Mouse (Mus musculus) colon, adult 2 months (tissue): ENCODE measurements around the gene Sec14l4. TPM values are rescaled to one million over a fixed set of nuclear protein-coding genes. Genes with fewer than 3 reads are reported as not detected.

Experiments
- polyA plus RNA-seq: library from polyadenylated mRNA; depleted of rRNA; stranded (reverse); fragments of >200 nt; gene quantifications from 2 replicates; pipeline ENCODE4 v1.2.3, GENCODE M21; 2012; rRNA removed

The Sec14l4 gene
- 0.30 and 0.40 TPM in 2 replicates for polyA plus RNA-seq

DNA sequence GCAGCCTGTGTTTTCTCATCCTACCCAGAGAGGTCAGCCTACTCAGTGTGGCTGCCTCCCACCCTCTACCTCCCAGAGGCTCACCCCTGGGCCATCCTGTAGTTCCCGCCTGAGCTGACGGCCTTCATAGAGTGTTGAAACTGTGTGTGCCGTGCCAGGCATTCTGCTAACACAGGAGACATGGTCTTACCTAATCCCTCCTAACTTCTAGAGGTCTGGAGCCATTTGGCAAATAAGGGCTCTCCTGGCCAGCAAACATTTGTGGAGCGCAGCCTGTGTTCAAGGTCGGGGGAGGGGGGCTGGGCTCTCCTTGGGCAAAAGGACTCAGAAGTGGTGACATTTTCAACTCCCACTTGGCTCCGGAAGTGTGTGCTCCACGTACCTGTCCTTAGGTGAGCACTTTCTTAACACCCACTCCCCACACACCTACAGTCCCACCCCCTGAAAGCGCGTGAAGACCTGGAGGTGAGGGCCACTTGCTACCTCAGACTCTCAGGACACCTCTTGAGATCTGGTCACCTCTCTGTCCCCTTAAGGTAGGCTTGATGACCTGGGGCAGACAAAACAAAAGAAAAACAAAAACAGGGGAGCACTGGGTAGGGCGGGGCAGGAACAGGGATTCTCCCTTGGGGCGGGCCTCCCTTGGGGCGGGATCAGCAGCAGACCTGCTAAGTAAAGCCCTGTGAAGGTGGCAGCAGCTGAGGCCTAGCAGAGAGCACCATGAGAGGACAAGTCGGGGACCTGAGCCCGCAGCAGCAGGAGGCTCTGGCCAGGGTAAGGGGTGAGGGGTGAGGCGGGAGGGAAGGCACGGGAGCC, at the start of gene Sec14l4:
Gene Sec14l4 (plus strand): TSS at position 337 of the 816 bp plus-strand sequence.

DNA sequence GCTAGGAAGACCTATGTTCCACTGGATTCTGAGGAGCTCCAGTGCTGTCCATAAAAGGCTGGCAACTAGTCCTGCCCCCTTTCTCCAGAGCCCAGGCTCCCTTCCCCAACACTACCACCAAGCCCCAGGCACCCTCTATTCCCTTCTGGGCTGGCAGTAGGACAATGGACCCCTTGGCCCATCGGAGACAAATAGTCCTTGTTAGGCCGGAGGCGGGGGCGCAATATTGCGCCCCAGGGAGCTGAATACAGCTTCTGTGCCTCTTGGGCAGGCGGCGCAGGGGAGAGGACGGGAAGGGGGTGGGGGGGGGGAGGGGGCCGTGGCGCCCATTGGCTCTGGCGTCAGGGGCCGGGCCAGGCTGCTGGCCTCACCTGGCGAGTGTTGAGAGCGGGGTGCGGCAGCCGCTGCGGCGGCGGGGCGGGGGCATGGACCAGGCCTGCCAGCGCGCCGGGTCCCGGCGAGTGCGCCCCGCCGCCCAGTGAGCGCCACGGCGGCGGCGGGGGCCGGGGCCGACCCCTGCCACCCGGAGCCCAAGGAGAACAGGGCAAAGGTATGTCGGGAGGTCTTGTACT, 47.9 kb upstream of the Sec14l4 start, which contains the start of gene Gal3st1:
Gene Gal3st1 (plus strand): TSS at position 346 of the 572 bp plus-strand sequence.

DNA sequence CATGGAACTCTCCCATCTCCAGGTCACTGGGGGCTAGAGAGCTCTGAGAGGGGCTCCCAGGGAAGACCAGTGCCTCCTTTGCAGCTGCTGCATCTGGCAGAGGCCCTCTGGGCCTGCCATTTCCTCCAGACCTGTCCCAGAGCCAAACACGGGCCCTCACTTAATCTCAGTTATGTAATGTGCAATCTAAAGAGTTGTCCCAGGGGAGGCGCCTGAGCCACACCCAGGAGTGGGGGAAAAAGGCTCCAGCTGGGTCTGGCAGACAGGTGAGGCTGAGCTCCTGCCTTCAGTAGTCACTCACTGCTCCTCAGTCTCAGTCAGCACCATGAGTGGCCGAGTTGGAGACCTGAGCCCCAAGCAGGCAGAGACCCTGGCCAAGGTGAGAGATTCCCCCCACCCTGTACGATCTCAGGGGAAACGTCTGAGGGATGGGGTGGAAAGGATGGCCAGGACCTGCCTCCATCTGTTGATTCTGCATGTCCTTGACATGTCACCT, 33.4 kb downstream of the Sec14l4 start, which contains the start of gene Sec14l3:
Gene Sec14l3 (plus strand): TSS at position 215 of the 496 bp plus-strand sequence.

DNA sequence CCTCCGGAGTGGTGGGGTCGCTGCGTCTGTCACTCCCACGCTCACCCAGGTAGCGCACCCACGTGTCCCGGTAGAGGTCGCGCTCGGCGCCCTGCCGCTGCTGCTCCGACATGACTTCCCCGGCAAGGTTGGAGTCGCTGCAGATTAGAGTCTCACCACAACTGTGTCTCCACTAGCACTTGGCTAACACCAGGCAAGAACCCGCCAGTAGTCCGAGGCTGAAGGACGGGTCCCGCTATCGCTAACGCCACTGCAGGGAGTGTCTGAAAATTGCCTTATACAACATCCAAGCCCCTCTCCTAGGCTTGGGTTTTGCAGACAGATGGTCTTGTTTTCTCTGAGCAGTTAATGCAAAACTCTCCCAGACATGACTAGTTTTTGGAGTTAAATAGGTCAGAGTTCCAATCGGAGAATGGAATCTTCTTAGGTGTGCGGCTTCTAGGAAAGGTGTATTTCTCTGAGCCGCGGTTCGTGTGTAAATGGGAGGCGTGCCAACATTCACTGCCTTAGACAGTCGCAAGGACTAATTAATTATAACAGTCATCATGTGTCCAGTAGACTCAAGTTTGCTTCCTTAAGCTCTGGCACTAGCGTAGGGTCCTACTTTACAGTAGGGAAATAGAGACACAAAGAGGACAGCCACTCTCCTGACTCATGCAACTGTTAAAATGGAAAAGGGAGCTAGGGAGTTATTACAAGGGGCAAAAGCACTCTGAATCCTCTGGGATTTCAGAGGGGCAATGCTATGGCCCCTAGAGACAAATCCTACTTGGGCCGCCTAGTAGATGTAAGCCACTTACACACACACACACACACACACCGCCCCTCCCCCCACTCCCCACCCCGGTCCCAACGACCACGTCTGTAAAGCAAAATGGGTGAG, 64.2 kb downstream of the Sec14l4 start, which contains the start of gene Mtfp1:
Gene Mtfp1 (minus strand): TSS at position 275 of the 883 bp plus-strand sequence.

Other genes with a start within 250 kb of the Sec14l4 start
- 0.39 and 0.55 TPM in 2 replicates for gene Osbp2, start 167.6 kb upstream of the Sec14l4 start, polyA plus RNA-seq
- gene 4921536K21Rik, start 136.4 kb upstream of the Sec14l4 start, polyA plus RNA-seq: 0.67 and 0.97 TPM in 2 replicates
- gene Dusp18, start 136.2 kb upstream of the Sec14l4 start, polyA plus RNA-seq: 6.8 and 7.6 TPM in 2 replicates
- 22.2 and 26.5 TPM in 2 replicates for gene Slc35e4, start 116.8 kb upstream of the Sec14l4 start, polyA plus RNA-seq
- gene Tcn2, start 99.3 kb upstream of the Sec14l4 start, polyA plus RNA-seq: 111 and 118 TPM in 2 replicates
- 25.5 and 26.9 TPM in 2 replicates for gene Pes1, start 67.5 kb upstream of the Sec14l4 start, polyA plus RNA-seq
- not detected in 2 replicates for gene 4930556J24Rik, start 54.7 kb upstream of the Sec14l4 start, polyA plus RNA-seq
- 138 and 161 TPM in 2 replicates for gene Gal3st1, start 47.8 kb upstream of the Sec14l4 start, polyA plus RNA-seq
- not detected in 2 replicates for gene Sec14l3, start 33.4 kb downstream of the Sec14l4 start, polyA plus RNA-seq
- gene Mtfp1, start 64.0 kb downstream of the Sec14l4 start, polyA plus RNA-seq: 18.6 and 19.6 TPM in 2 replicates
- 1.8 and 2.2 TPM in 2 replicates for gene Sec14l2, start 92.0 kb downstream of the Sec14l4 start, polyA plus RNA-seq
- 20.2 and 23.7 TPM in 2 replicates for gene Rnf215, start 103.7 kb downstream of the Sec14l4 start, polyA plus RNA-seq
- gene Ccdc157, start 128.8 kb downstream of the Sec14l4 start, polyA plus RNA-seq: 6.9 TPM in 2 replicates
- gene Sf3a1, start 128.9 kb downstream of the Sec14l4 start, polyA plus RNA-seq: 28.2 and 29.5 TPM in 2 replicates
- 50.0 and 51.8 TPM in 2 replicates for gene Tbc1d10a, start 155.3 kb downstream of the Sec14l4 start, polyA plus RNA-seq
- 8.6 and 10.4 TPM in 2 replicates for gene Castor1, start 186.8 kb downstream of the Sec14l4 start, polyA plus RNA-seq
- gene Osm, start 205.0 kb downstream of the Sec14l4 start, polyA plus RNA-seq: 0.23 and 0.27 TPM in 2 replicates
- gene Lif, start 226.1 kb downstream of the Sec14l4 start, polyA plus RNA-seq: 3.1 and 3.7 TPM in 2 replicates